Comparison of ENCODE assay signal across 14 mouse cellular contexts in the genomic region with DNA sequence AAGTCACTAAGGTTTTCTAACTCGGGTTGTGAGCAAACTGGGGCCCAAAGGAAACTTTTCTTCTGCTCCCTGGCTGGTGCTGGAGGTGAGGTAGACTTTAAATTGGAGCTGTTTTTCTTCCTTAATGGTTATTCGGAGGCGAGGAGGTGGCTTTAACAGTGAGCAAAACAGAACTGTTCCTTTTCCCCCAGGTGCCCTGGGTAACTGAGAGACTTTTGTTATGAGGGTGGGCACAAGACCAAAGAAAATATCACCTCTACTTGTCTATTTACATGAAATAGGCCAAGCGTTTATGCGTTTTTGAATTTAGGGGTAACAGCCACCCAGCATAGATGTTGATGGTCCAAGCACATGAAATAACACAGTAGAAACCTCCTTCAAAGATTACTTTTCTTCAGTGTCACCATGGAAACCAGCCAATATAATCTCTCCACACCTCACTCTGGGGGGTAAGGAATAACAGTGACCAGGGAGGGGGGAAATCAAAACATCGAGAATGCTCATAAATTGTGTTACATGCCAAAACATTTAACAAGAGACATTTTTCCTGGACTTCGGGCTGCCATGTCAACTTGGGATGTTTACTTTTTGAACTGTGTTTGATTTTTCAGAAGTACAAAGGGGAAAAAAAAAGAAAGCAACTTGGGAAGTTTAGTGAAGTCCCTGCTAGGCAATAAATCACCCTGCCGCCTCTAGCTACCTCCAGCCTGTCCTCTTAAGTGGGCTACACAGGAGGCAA.
A peak's percentile ranks its signal among the peaks of the same experiment; 100 is the strongest.
DNase-seq lines count a peak whose midpoint lies in the region; ATAC-seq lines count a peak whose summit lies in the region.
"Had no signal": no experiment of that assay in that cellular context is flagged by ENCODE, and none has a peak within 500 bp of the region (broad histone marks: within the 10 kb centered on the region; RNA-seq: fewer than 3 reads in every experiment).

No protein-coding gene starts in this region.

- H3K9ac ChIP-seq in kidney, embryonic 15.5 days, result no peak overlapping the region
- H3K9ac ChIP-seq in midbrain, embryonic 15.5 days, result no peak overlapping the region
- H3K9ac ChIP-seq: stomach, embryonic 15.5 days had no signal

- H3K27ac ChIP-seq in kidney, embryonic 15.5 days, result no peak overlapping the region
- no peak overlapping the region for H3K27ac ChIP-seq in midbrain, embryonic 15.5 days
- H3K27ac ChIP-seq: stomach, embryonic 15.5 days had no signal

- H3K4me2 ChIP-seq in kidney, embryonic 15.5 days, result peak overlapping the region; percentile 34
- no peak overlapping the region for H3K4me2 ChIP-seq in midbrain, embryonic 15.5 days
- H3K4me2 ChIP-seq: stomach, embryonic 15.5 days had no signal

- H3K36me3 ChIP-seq in kidney, embryonic 15.5 days, result peaks cover 8% of the 10 kb centered on the region
- H3K36me3 ChIP-seq in midbrain, embryonic 15.5 days (replicated peaks), result no peaks in the 10 kb centered on the region
- H3K36me3 ChIP-seq: stomach, embryonic 15.5 days had no signal

- 24% methylated on average over 8 of the region's 8 CpGs for WGBS in kidney, embryonic 15.5 days
- 66% methylated on average over 8 of the region's 8 CpGs for WGBS in midbrain, embryonic 15.5 days

- H3K27me3 ChIP-seq in kidney, embryonic 15.5 days, result peaks cover 13% of the 10 kb centered on the region; the same call in 1 of the 2 replicates
- H3K27me3 ChIP-seq in midbrain, embryonic 15.5 days (replicated peaks), result no peaks in the 10 kb centered on the region
- H3K27me3 ChIP-seq: CH12.LX; stomach, embryonic 15.5 days had no signal

- peaks cover 17% of the 10 kb centered on the region for H3K4me1 ChIP-seq in kidney, embryonic 15.5 days
- H3K4me1 ChIP-seq in midbrain, embryonic 15.5 days, result 0 out of 2 replicates have a peak, but pooled peaks cover 6% of the 10 kb centered on the region
- H3K4me1 ChIP-seq: stomach, embryonic 15.5 days had no signal

- H3K4me3 ChIP-seq in kidney, embryonic 15.5 days (replicated peaks), result no peak overlapping the region
- no peak overlapping the region for H3K4me3 ChIP-seq in midbrain, embryonic 15.5 days
- H3K4me3 ChIP-seq: stomach, embryonic 15.5 days had no signal

- DNase-seq in kidney, adult 8-10 months, result no peak
- peak; percentile 64 for DNase-seq in embryo, embryonic 11 days
- DNase-seq in forelimb bud, embryonic 11.5 days (ENCODE audit: low read depth, low spot score), result peak; percentile 63
- DNase-seq in neural tube, embryonic 10.5 days (ENCODE audit: extremely low spot score, low spot score), result peak; percentile 41
- DNase-seq in ovary, postnatal 36 days (ENCODE audit: low spot score), result no peak
- DNase-seq: cerebellum, postnatal 14 days; heart, adult 11 months; kidney, adult 9 months; liver; thymus, postnatal 36 days had no signal

- 0 out of 2 replicates have a peak, but pooled peaks have one; percentile 72 for ATAC-seq in kidney, embryonic 15.5 days (replicated peaks; ENCODE audit: low FRiP score)
- no peak for ATAC-seq in midbrain, embryonic 15.5 days (replicated peaks)

- H3K9me3 ChIP-seq in kidney, embryonic 15.5 days (replicated peaks), result no peaks in the 10 kb centered on the region
- H3K9me3 ChIP-seq in midbrain, embryonic 15.5 days, result no peaks in the 10 kb centered on the region
- H3K9me3 ChIP-seq: stomach, embryonic 15.5 days had no signal

Comparison
In these comparisons a context has a peak if more than half of its experiments do, and no peak if none do; other contexts are left out.
1. DNase-seq: peak in embryo, embryonic 11 days (single experiment), forelimb bud, embryonic 11.5 days (single experiment) and neural tube, embryonic 10.5 days (single experiment); none in kidney, adult 8-10 months (0 of 2) and ovary, postnatal 36 days (single experiment).